Mouse (Mus musculus) ES-E14 (cell line): Measurements from ENCODE around the gene Mgat2. TPM values are rescaled to one million over a fixed set of nuclear protein-coding genes. Genes with fewer than 3 reads are reported as not detected.

Experiments
- DNase-seq: peaks from one replicate; pipeline ENCODE4 v3.0.0-alpha.2; 2013; ENCODE audit warnings: low read depth, low spot score
- H3K27ac ChIP-seq: 2 replicates; pipeline ENCODE4 v1.5.1; 2012; ENCODE audit warnings: low read depth, mild to moderate bottlenecking, low read length, moderate library complexity, mixed read lengths; ENCODE audit not compliant: poor library complexity, insufficient read depth, severe bottlenecking
- H3K36me3 ChIP-seq: 2 replicates; pipeline ENCODE4 v1.6.1; 2012; ENCODE audit warnings: mild to moderate bottlenecking, low read length, moderate library complexity, mixed read lengths; ENCODE audit not compliant: control insufficient read depth, poor library complexity, insufficient read depth, severe bottlenecking
- H3K4me1 ChIP-seq, 2 experiments: fragments of 150-350 bp in 1 of 2; sonication (generic) in 1 of 2; 2 replicates each; pipeline ENCODE4 v1.6.1; 2012; ENCODE audit warnings: low read length in 2 of 2, mild to moderate bottlenecking in 1 of 2, mixed read lengths in 1 of 2; ENCODE audit not compliant: control insufficient read depth in 2 of 2, insufficient read depth in 2 of 2, poor library complexity in 1 of 2
- H3K4me3 ChIP-seq, 2 experiments: fragments of 150-350 bp in 1 of 2; sonication (generic) in 1 of 2; 2 replicates each; pipeline ENCODE4 v1.5.1; 2012; ENCODE audit warnings: low read length in 2 of 2, low read depth in 1 of 2, mild to moderate bottlenecking in 1 of 2, mixed read lengths in 1 of 2; ENCODE audit not compliant: insufficient read depth in 1 of 2, poor library complexity in 1 of 2, severe bottlenecking in 1 of 2
- H3K9ac ChIP-seq: 2 replicates; pipeline ENCODE4 v1.6.1; 2012; ENCODE audit warnings: low read depth, mild to moderate bottlenecking, low read length, mixed read lengths; ENCODE audit not compliant: poor library complexity, insufficient read depth, severe bottlenecking
- H3K9me3 ChIP-seq: fragments of 150-350 bp; sonication (generic); 2 replicates; pipeline ENCODE4 v1.6.1; 2012; ENCODE audit warnings: low read depth, mild to moderate bottlenecking, low read length; ENCODE audit not compliant: control insufficient read depth, insufficient read depth
- CHD2 ChIP-seq: IDR thresholded peaks from 2 replicates; pipeline ENCODE4 v1.6.1; 2014; ENCODE audit warnings: mild to moderate bottlenecking, low read depth, low read length, inconsistent platforms
- HCFC1 ChIP-seq: IDR thresholded peaks from 2 replicates; pipeline ENCODE4 v1.6.1; 2012; ENCODE audit warnings: low read length, inconsistent platforms, borderline replicate concordance; ENCODE audit not compliant: insufficient read depth
- MAFK ChIP-seq: IDR thresholded peaks from 2 replicates; pipeline ENCODE4 v1.6.1; 2014; ENCODE audit warnings: mild to moderate bottlenecking, low read depth, low read length, inconsistent platforms; ENCODE audit not compliant: insufficient read depth
- ZC3H11A ChIP-seq: IDR thresholded peaks from 2 replicates; pipeline ENCODE4 v1.6.1; 2012; ENCODE audit warnings: low read depth, mild to moderate bottlenecking, inconsistent platforms, low read length, borderline replicate concordance
- ZNF384 ChIP-seq: IDR thresholded peaks from 2 replicates; pipeline ENCODE4 v1.6.1; 2012; ENCODE audit warnings: low read depth, low read length, inconsistent platforms
- in situ Hi-C, 2 experiments: fragments of 600-800 bp; cut with MboI; formaldehyde crosslinking; loops; one replicate each; pipeline ENCODE4 v1.15.1; 2025; ENCODE audit warnings: low sequenced_read_pairs in 2 of 2, inconsistent platforms in 1 of 2; ENCODE audit not compliant: unreplicated experiment in 2 of 2
- total RNA-seq: library from RNA; depleted of rRNA; stranded (reverse); fragments of 300-350 nt; gene quantifications from 2 replicates; pipeline ENCODE4 v1.2.3, GENCODE M21; 2012

Gene Mgat2
- total RNA-seq, 1 experiment, result 56.8 TPM

- H3K36me3 ChIP-seq, result peaks cover 9% of the 10 kb centered on the region; the same call in 1 of the 2 replicates
- DNase-seq, result no peak
- H3K4me3 ChIP-seq, result no peak overlapping the region
- H3K9me3 ChIP-seq, result no peaks in the 10 kb centered on the region
- in situ Hi-C loops, result no loop called here
- H3K27ac ChIP-seq, result no peak overlapping the region
- TF ChIP-seq CHD2, result no peak
- TF ChIP-seq MAFK, result no peak
- no peak for TF ChIP-seq ZC3H11A
- no peak for TF ChIP-seq HCFC1
- TF ChIP-seq ZNF384, result no peak
- H3K9ac ChIP-seq, result no peak overlapping the region
- peaks cover 0 to 1% of the 10 kb centered on the region in 2 experiments; a peak in 1 of 4 replicates for H3K4me1 ChIP-seq
Measured at GRCm38 (mm10) chr12:69190522-69190921, 6.6 kb downstream of the Mgat2 start.

DNA sequence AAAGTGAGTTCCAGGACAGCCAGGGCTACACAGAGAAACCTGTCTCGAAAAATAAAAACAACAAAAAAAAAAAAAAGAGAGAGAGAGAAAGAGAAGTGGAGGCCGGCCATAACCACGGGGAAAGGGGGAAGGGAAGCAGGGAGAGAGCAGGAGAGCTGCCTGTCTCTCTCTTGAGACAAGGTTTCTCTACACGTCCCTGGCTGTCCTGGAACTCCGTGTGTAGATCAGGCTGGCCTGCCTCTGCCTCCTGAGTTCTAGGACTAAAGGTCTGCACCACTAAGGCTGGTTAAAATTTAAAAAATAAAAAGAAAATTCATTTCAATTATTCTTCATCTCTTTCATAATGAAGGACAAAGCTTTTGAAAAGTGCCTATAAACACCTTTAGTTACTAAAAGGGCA, 7.4 kb downstream of the Mgat2 start:
- no peaks in the 10 kb centered on the region for H3K9me3 ChIP-seq
- peaks cover 9% of the 10 kb centered on the region; the same call in 1 of the 2 replicates for H3K36me3 ChIP-seq
- no peak overlapping the region for H3K4me3 ChIP-seq
- TF ChIP-seq MAFK (no peak), CHD2 (no peak), ZC3H11A (no peak)
- no peak for DNase-seq
- in situ Hi-C loops, result no loop called here
- H3K27ac ChIP-seq, result no peak overlapping the region; the same call in 1 of the 2 replicates
- H3K4me1 ChIP-seq, result peaks cover 0 to 1% of the 10 kb centered on the region in 2 experiments; a peak in 1 of 4 replicates
- no peak overlapping the region for H3K9ac ChIP-seq

DNA sequence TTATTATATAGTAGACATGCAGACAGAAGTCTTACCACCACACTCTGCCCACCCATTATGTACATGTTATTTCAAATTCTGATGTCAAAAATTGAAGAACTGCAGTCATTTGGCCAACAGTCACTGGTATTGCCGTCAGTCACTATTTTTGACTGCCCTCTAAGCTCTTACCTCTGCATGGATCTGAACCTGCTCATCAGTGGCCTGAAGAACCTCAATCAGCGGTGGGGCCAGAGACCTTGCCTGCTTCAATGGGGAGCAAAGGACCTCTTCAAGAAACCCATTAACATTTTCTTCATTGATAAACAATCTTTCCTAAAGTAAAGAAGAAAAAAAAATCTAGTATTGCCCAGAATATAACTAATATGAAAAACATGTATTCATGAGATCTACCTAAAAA, 8.7 kb downstream of the Mgat2 start:
- Histone ChIP-seq H3K27ac (no peak overlapping the region), H3K9ac (no peak overlapping the region), H3K4me3 (no peak overlapping the region), H3K9me3 (no peaks in the 10 kb centered on the region), H3K4me1 (peaks cover 0 to 1% of the 10 kb centered on the region in 2 experiments; a peak in 1 of 4 replicates), H3K36me3 (peaks cover 6% of the 10 kb centered on the region; the same call in 1 of the 2 replicates)
- in situ Hi-C loops, result no loop called here
- no peak for TF ChIP-seq HCFC1
- TF ChIP-seq ZC3H11A, result no peak
- TF ChIP-seq MAFK, result no peak
- TF ChIP-seq CHD2, result no peak
- TF ChIP-seq ZNF384, result no peak
- DNase-seq, result no peak

DNA sequence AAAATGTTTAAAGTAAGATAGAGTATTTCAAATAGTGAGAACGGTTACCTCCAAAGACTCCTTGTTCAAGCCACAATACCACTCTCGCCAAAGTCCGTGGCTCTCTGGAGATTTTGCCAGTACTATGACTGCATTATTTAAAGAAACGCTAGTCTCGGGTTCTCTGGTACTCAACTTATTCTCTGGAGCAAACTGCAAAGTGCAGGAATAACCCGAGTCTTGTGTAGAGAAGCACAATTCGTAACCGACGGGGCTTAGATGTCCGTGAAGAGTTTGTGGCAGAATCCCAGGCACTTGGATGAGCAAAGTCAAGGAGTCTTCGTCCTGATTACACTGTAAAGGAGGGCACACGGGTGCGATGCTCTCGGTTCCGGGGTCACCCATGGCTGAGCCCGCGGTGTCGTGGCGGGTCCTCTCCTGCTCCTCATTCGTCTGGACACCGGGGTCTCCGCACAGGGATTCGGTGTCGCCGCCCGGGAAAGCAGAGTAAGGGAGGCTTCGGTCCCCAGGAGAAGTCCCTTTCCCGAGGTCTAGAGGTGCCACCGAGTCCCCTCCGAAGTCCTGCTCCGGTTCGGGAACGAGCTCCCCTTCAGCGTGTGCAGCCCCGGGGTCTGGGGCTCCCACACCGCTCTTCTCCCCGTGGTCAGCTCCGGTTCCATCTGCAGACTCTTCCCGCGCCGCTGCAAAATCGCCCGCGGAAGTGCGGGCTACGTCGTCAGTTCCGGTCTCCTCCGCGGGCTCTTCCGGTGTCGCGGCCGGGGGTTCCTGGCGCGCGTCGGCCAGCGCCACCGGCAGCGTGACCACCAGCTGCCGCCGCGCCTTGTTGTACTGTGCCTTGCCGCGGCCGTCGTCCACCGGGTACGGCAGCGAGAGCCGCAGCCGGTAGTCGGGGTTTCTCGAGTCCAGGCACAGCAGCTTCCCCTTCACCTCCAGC, 12.8 kb downstream of the Mgat2 start, which contains the start of gene Gm49383:
TSS of gene Gm49383 (minus strand) at position 661 of the 934 bp plus-strand sequence.
- peak within 1 kb of the TSS; percentile 83 to 99 for H3K4me3 ChIP-seq
- no peaks in the 10 kb centered on the region for H3K9me3 ChIP-seq
- H3K27ac ChIP-seq, result no peak within 1 kb of the TSS
- DNase-seq, result peak; percentile 21
- in situ Hi-C loops, result no loop called here
- TF ChIP-seq ZC3H11A (no peak), HCFC1 (0 out of 2 replicates have a peak, but pooled peaks have one; percentile 33)
- peak within 1 kb of the TSS; percentile 79 for H3K9ac ChIP-seq
- H3K4me1 ChIP-seq, result peaks cover 4% of the 10 kb centered on the region in 2 experiments; a peak in 1 of 4 replicates
- H3K36me3 ChIP-seq, result no peaks in the 10 kb centered on the region; the same call in 1 of the 2 replicates
